Mouse (Mus musculus) heart, postnatal 0 days (tissue): ENCODE data around the gene Prlh. TPM values are rescaled to one million over a fixed set of nuclear protein-coding genes. Genes with fewer than 3 reads are reported as not detected.

Experiments
- ATAC-seq: fragments of 200-750 bp; cut with Nextera tagmentation; 2 replicates; pipeline ENCODE4 v1.8.0; 2017; ENCODE audit warnings: low read depth, moderate number of reproducible peaks, moderate library complexity; ENCODE audit not compliant: insufficient read depth
- DNase-seq: peaks from one replicate; pipeline ENCODE4 v3.0.0-alpha.2; 2016; ENCODE audit warnings: low spot score
- H3K27ac ChIP-seq: fragments of 300-500 bp; sonication (generic); 2 replicates; pipeline ENCODE4 v1.5.1; 2014; ENCODE audit warnings: low read depth, mild to moderate bottlenecking
- H3K27me3 ChIP-seq: fragments of 300-500 bp; sonication (generic); 2 replicates; pipeline ENCODE4 v1.6.1; 2014; ENCODE audit warnings: low read length, mixed read lengths; ENCODE audit not compliant: control insufficient read depth, insufficient read depth
- H3K36me3 ChIP-seq: fragments of 300-500 bp; sonication (generic); replicated peaks from 2 replicates; pipeline ENCODE4 v1.6.1; 2014; ENCODE audit warnings: low read length, mixed read lengths; ENCODE audit not compliant: control insufficient read depth, insufficient read depth
- H3K4me1 ChIP-seq: fragments of 300-500 bp; sonication (generic); 2 replicates; pipeline ENCODE4 v1.6.1; 2014; ENCODE audit warnings: antibody characterized with exemption; ENCODE audit not compliant: control insufficient read depth, insufficient read depth
- H3K4me2 ChIP-seq: fragments of 300-500 bp; sonication (generic); 2 replicates; pipeline ENCODE4 v1.6.1; 2014; ENCODE audit warnings: low read depth, mild to moderate bottlenecking, low read length, moderate library complexity
- H3K4me3 ChIP-seq: fragments of 300-500 bp; sonication (generic); 2 replicates; pipeline ENCODE4 v1.5.1; 2014; ENCODE audit warnings: low read depth, low read length
- H3K9ac ChIP-seq: fragments of 300-500 bp; sonication (generic); replicated peaks from 2 replicates; pipeline ENCODE4 v1.6.1; 2014; ENCODE audit warnings: low read depth, low read length, mixed read lengths
- H3K9me3 ChIP-seq: fragments of 300-500 bp; sonication (generic); replicated peaks from 2 replicates; pipeline ENCODE4 v1.6.1; 2016; ENCODE audit warnings: low read length; ENCODE audit not compliant: control insufficient read depth
- CTCF ChIP-seq: IDR thresholded peaks from 2 replicates; pipeline ENCODE4 v1.5.1; 2016; ENCODE audit warnings: antibody characterized with exemption, control low read depth, low read depth
- EP300 ChIP-seq: IDR thresholded peaks from 2 replicates; pipeline ENCODE4 v1.6.1; 2016; ENCODE audit warnings: antibody characterized with exemption, low read depth
- WGBS: fragments of 180-500 bp; shearing (Covaris S2); extraction: QIAGEN DNeasy Blood & Tissue Kit; methylation state at CpG from one replicate; pipeline ENCODE4 v1.1.7; 2014; 5-methylcytosine and 5-hydroxymethylcytosine counted together
- polyA plus RNA-seq: library from polyadenylated mRNA; unstranded; fragments of >200 nt; fragmentation: Nextera tagmentation; extraction: Ambion mirVana; gene quantifications from 2 replicates; pipeline ENCODE4 v1.2.1, GENCODE M21; 2015
- total RNA-seq: library from RNA; depleted of rRNA; stranded (reverse); fragments of >200 nt; gene quantifications from 2 replicates; pipeline ENCODE4 v1.2.3, GENCODE M21; 2014; ENCODE audit warnings: low replicate concordance

Prlh gene
- total and polyA plus RNA-seq, 2 experiments from 2014 or later = not detected

- no peak overlapping the region for H3K4me3 ChIP-seq
- 0 out of 2 replicates have a peak overlapping the region, but pooled peaks have one; percentile 12 for H3K4me2 ChIP-seq
- DNase-seq = peak; percentile 88
- peaks cover 24% of the 10 kb centered on the region for H3K4me1 ChIP-seq
- H3K9me3 ChIP-seq = no peaks in the 10 kb centered on the region
- peak; percentile 90 for ATAC-seq
- peak overlapping the region; percentile 73 for H3K27ac ChIP-seq
- 28% methylated on average over 7 of the region's 7 CpGs for WGBS
- H3K9ac ChIP-seq = no peak overlapping the region
- TF ChIP-seq CTCF (no peak), EP300 (peak; percentile 82)
- no peaks in the 10 kb centered on the region for H3K27me3 ChIP-seq
- H3K36me3 ChIP-seq = no peaks in the 10 kb centered on the region
Measured at GRCm38 (mm10) chr1:90967583-90967982, 14.7 kb downstream of the Prlh start.

DNA sequence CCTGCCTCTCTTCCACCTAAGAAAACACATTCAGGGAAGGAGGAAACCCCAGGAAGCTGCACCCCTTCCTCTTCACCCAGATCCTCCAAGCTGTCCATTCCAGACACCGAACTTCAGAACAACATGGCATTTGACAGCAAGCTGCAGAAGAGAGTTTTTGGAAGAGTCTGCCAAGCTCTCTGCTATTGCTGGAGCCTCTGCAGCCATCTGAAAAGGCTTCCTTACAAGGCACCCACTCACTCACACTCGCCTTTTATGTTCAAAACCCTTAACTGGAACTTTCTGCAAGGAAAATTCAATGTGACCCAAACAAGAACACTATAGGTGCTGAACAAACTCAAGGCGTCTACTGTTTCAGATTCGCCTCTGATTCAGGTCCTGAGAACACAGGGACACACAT lies 15.7 kb downstream of the Prlh start:
- DNase-seq (no peak), ATAC-seq (no peak)
- Histone ChIP-seq H3K4me1 (peaks cover 26% of the 10 kb centered on the region), H3K27ac (0 out of 2 replicates have a peak overlapping the region, but pooled peaks have one; percentile 2), H3K4me2 (0 out of 2 replicates have a peak overlapping the region, but pooled peaks have one; percentile 12), H3K9me3 (no peaks in the 10 kb centered on the region), H3K27me3 (no peaks in the 10 kb centered on the region), H3K36me3 (no peaks in the 10 kb centered on the region), H3K4me3 (no peak overlapping the region), H3K9ac (no peak overlapping the region)
- no peak for TF ChIP-seq CTCF
- TF ChIP-seq EP300 = no peak
- 73% methylated on average over 4 of the region's 4 CpGs for WGBS

- no peak within 1 kb of the TSS for H3K4me3 ChIP-seq
- H3K27me3 ChIP-seq = no peaks in the 10 kb centered on the region
- no peaks in the 10 kb centered on the region for H3K36me3 ChIP-seq
- TF ChIP-seq EP300 = no peak
- no peak for TF ChIP-seq CTCF
- 0 out of 2 replicates have a peak within 1 kb of the TSS, but pooled peaks have one; percentile 2 for H3K27ac ChIP-seq
- H3K9ac ChIP-seq = 0 out of 2 replicates have a peak within 1 kb of the TSS, but pooled peaks have one; percentile 21
- ATAC-seq (no peak), DNase-seq (no peak)
- 39% methylated on average over 9 of the region's 9 CpGs for WGBS
- peaks cover 27% of the 10 kb centered on the region for H3K4me1 ChIP-seq
- H3K9me3 ChIP-seq = no peaks in the 10 kb centered on the region
- peak within 1 kb of the TSS; percentile 28 for H3K4me2 ChIP-seq
Measured at GRCm38 (mm10) chr1:90969347-90969784, 16.5 kb downstream of the Prlh start, which contains the start of gene Rab17. Gene Rab17 (minus strand): TSS chr1:90969661.

DNA sequence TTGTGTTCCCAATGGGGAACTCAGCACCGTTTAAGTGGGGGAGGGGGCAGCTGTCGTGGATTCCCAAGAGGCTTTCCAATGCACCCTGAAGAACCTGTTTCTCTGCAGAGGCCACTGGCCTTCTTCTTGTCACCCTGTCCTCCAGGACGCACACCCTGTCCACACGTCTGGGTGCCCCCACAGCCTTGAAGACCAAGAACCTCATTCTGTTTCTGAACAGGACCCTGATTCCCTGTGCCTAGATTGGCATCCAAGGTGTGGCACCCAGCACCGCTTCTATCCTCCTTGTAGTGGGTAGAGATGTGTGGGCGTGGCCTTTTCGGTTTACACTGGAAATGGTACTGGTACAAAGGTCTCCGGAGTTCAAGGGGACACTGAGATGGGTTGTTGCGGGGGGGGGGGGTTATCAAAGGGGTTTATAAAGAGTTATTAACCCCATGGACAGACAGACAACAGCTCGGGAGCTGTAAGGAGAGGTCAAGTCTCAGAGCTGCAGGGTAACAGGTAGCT lies 17.0 kb downstream of the Prlh start:
- H3K9me3 ChIP-seq = no peaks in the 10 kb centered on the region
- no peak overlapping the region for H3K4me3 ChIP-seq
- peaks cover 32% of the 10 kb centered on the region for H3K4me1 ChIP-seq
- H3K27ac ChIP-seq = no peak overlapping the region
- H3K27me3 ChIP-seq = no peaks in the 10 kb centered on the region
- no peak for ATAC-seq
- H3K36me3 ChIP-seq = no peaks in the 10 kb centered on the region
- H3K4me2 ChIP-seq = no peak overlapping the region
- TF ChIP-seq EP300 (no peak), CTCF (no peak)
- no peak overlapping the region for H3K9ac ChIP-seq
- no peak for DNase-seq
- 84% methylated on average over 10 of the region's 10 CpGs for WGBS

DNA sequence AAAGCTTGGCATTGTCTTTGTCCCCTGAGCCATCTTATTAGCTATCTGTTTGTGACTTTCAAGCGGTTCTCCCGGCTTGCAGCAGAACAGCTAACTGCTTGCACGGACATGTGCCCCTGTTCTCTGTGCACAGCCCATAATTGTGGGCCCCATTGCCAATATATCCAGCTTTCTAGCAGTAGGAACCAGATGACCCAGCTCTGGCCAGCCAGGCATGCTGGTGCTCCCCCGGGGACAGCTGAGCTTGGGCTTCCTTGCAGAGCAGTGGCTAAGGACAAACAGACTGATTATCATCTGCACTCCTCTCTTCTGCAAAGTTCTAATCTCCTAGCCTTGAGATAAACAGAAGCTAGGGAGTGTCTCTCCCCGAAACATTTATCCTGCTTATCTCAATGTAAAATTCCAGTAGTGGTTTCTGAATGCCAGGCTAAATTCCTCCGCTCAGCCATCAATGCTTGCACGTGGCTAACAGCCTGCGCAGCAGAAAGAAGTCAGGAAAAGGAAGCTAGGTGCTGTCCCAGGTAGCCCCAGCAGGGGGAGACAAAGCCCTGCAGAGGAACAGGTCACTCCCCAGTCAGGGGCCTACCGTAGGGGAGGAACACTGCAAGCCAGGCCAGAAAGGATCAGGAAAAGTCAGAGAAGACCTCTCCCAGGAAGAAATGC lies 20.1 kb downstream of the Prlh start:
- ATAC-seq (peak; percentile 79), DNase-seq (peak; percentile 90)
- peaks cover 35% of the 10 kb centered on the region for H3K4me1 ChIP-seq

More for the DNA sequence above, 20.1 kb downstream of the Prlh start:
- H3K9ac ChIP-seq = 0 out of 2 replicates have a peak overlapping the region, but pooled peaks have one; percentile 30
- H3K36me3 ChIP-seq = no peaks in the 10 kb centered on the region
- no peaks in the 10 kb centered on the region for H3K27me3 ChIP-seq
- H3K4me3 ChIP-seq = no peak overlapping the region
- peak; percentile 100 for TF ChIP-seq CTCF
- TF ChIP-seq EP300 = peak; percentile 86
- H3K4me2 ChIP-seq = no peak overlapping the region
- no peaks in the 10 kb centered on the region for H3K9me3 ChIP-seq
- WGBS = 13% methylated on average over 9 of the region's 9 CpGs
- peak overlapping the region; percentile 36; the same call in 1 of the 2 replicates for H3K27ac ChIP-seq
